Mouse (Mus musculus) heart, embryonic 13.5 days (tissue): ENCODE results near the gene Fcer1g. TPM values are rescaled to one million over a fixed set of nuclear protein-coding genes. Genes with fewer than 3 reads are reported as not detected.

Experiments
- ATAC-seq: fragments of 200-750 bp; cut with Nextera tagmentation; 2 replicates; pipeline ENCODE4 v1.8.0; 2017; ENCODE audit warnings: moderate TSS enrichment; ENCODE audit not compliant: insufficient number of reproducible peaks, low FRiP score, low TSS enrichment; ENCODE audit errors: extremely low read depth
- H3K27ac ChIP-seq: fragments of 300-500 bp; sonication (generic); replicated peaks from 2 replicates; pipeline ENCODE4 v1.5.1; 2015; ENCODE audit warnings: moderate library complexity, mild to moderate bottlenecking, inconsistent platforms
- H3K27me3 ChIP-seq: fragments of 300-500 bp; sonication (generic); replicated peaks from 2 replicates; pipeline ENCODE4 v1.6.1; 2015; ENCODE audit warnings: mild to moderate bottlenecking, inconsistent platforms
- H3K36me3 ChIP-seq: fragments of 300-500 bp; sonication (generic); 2 replicates; pipeline ENCODE4 v1.6.1; 2015; ENCODE audit warnings: mild to moderate bottlenecking, inconsistent platforms
- H3K4me1 ChIP-seq: fragments of 300-500 bp; sonication (generic); 2 replicates; pipeline ENCODE4 v1.6.1; 2015; ENCODE audit warnings: inconsistent platforms
- H3K4me2 ChIP-seq: fragments of 300-500 bp; sonication (generic); 2 replicates; pipeline ENCODE4 v1.6.1; 2015; ENCODE audit warnings: inconsistent platforms, mild to moderate bottlenecking, moderate library complexity
- H3K4me3 ChIP-seq: fragments of 300-500 bp; sonication (generic); 2 replicates; pipeline ENCODE4 v1.5.1; 2015; ENCODE audit warnings: moderate library complexity, mild to moderate bottlenecking, inconsistent platforms
- H3K9ac ChIP-seq: fragments of 300-500 bp; sonication (generic); 2 replicates; pipeline ENCODE4 v1.6.1; 2015; ENCODE audit warnings: inconsistent platforms, mild to moderate bottlenecking, moderate library complexity
- H3K9me3 ChIP-seq: fragments of 300-500 bp; sonication (generic); 2 replicates; pipeline ENCODE4 v1.6.1; 2016; ENCODE audit warnings: inconsistent platforms
- WGBS: fragments of 180-500 bp; shearing (Covaris S2); methylation state at CpG from one replicate; pipeline ENCODE4 v1.1.7; 2015; ENCODE audit warnings: mixed read lengths; 5-methylcytosine and 5-hydroxymethylcytosine counted together
- polyA plus RNA-seq: library from polyadenylated mRNA; unstranded; fragments of >200 nt; fragmentation: Nextera tagmentation; extraction: Ambion mirVana; gene quantifications from 2 replicates; pipeline ENCODE4 v1.2.1, GENCODE M21; 2015

Fcer1g gene
- polyA plus RNA-seq = 29.5 and 33.1 TPM in 2 replicates

DNA sequence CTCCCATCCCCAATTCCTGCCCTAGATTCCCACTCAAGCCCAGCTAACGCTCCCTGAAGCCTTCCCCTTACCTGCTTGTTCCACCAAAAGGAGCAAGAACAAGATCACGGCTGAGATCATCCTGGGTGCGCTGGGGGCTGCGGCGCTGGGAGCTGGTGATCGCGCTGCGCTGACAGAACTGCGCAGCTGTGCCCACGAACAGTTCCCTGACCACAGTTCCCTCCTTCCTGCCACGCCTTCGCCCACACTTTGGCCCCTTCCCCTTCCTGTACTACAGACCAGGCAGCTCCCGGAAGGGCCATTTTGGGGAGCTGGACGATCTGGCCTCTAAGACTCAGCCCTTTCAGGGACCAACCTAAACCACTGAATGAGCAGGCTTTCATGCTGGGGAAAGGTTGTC is at the start of gene Fcer1g:
Fcer1g (minus strand) TSS at position 240 of the 400 bp plus-strand sequence.
- no peak for ATAC-seq
- Histone ChIP-seq H3K9ac (0 out of 2 replicates have a peak within 1 kb of the TSS, but pooled peaks have one; percentile 48), H3K4me1 (peaks cover 23% of the 10 kb centered on the region), H3K36me3 (peaks cover 59% of the 10 kb centered on the region), H3K4me3 (0 out of 2 replicates have a peak within 1 kb of the TSS, but pooled peaks have one; percentile 6), H3K27me3 (no peaks in the 10 kb centered on the region), H3K27ac (peak within 1 kb of the TSS; percentile 37), H3K4me2 (no peak within 1 kb of the TSS), H3K9me3 (no peaks in the 10 kb centered on the region)
- 81% methylated on average over 14 of the region's 14 CpGs for WGBS

- Histone ChIP-seq H3K36me3 (peaks cover 59% of the 10 kb centered on the region), H3K27me3 (no peaks in the 10 kb centered on the region), H3K4me3 (no peak overlapping the region), H3K4me2 (no peak overlapping the region), H3K27ac (no peak overlapping the region), H3K9ac (no peak overlapping the region; the same call in 1 of the 2 replicates), H3K9me3 (no peaks in the 10 kb centered on the region), H3K4me1 (peaks cover 54% of the 10 kb centered on the region)
- 91% methylated on average over 18 of the region's 18 CpGs for WGBS
- ATAC-seq = no peak
Measured at GRCm38 (mm10) chr1:171283188-171284160, 49.3 kb upstream of the Fcer1g start.

- 67% methylated on average over 18 of the region's 18 CpGs for WGBS
- Histone ChIP-seq H3K4me3 (peak overlapping the region; percentile 70), H3K9me3 (no peaks in the 10 kb centered on the region), H3K27me3 (no peaks in the 10 kb centered on the region), H3K9ac (peak overlapping the region; percentile 86), H3K4me1 (peaks cover 49% of the 10 kb centered on the region), H3K4me2 (peak overlapping the region; percentile 83), H3K27ac (0 out of 2 replicates have a peak overlapping the region, but pooled peaks have one; percentile 94), H3K36me3 (peaks cover 70% of the 10 kb centered on the region)
- ATAC-seq = no peak
Measured at GRCm38 (mm10) chr1:171282086-171282805, 48.1 kb upstream of the Fcer1g start.

DNA sequence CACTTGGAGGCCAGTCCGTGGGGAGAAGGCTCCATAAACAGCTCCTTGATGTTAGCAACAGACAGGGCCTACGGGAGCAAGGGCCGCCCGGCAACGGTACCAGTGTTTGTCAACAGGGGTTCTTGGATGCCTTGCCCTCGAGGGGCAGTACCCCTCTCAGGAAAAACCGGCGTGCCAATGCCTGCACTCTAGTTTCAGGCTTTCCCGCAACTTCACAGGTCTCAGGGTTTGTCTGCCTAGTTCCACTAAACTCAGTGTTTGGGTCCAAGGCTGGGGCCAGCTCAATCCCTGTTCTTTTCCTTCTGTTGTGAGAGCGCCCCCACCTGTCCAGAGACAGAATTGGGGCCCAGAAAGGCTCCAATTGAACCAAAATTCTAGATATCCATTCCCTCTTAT is 47.4 kb upstream of the Fcer1g start:
- no peak for ATAC-seq
- peak overlapping the region; percentile 70 for H3K4me3 ChIP-seq
- H3K36me3 ChIP-seq = peaks cover 76% of the 10 kb centered on the region
- H3K9me3 ChIP-seq = no peaks in the 10 kb centered on the region
- under 1% methylated on average over 10 of the region's 10 CpGs for WGBS
- peak overlapping the region; percentile 94 for H3K27ac ChIP-seq
- H3K4me2 ChIP-seq = peak overlapping the region; percentile 83
- peak overlapping the region; percentile 86 for H3K9ac ChIP-seq
- peaks cover 42% of the 10 kb centered on the region for H3K4me1 ChIP-seq
- H3K27me3 ChIP-seq = no peaks in the 10 kb centered on the region

DNA sequence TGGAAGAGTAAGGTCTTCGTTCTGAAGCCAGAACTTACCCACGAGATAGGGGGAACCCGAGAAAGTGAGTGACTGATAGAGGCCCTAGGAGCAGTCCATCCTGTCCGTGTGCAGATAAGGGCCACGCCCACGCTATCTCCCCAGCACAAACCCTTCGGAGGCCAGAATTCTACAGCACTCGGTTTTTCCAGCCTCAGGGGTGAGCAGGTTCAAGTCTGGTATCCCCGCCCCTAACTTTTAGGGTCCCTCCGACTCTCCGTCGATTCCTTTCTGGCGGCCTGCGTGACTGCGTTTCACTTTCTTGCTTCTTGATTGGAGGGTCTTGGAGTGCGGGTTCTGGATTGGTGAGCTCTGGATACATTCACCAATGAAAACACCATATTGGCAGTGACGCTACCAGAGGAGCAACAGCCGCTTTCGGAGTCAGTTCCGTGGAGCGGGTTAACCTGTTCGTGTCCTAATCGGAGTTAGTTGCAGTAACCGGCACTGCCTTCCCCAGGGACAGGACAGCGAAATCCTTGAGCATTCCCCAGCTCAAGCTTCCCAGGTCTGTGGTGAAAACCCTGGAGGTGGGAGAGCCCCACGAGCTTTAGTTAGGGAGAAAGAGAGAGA is 46.9 kb upstream of the Fcer1g start, which contains the start of gene Ppox:
Ppox (minus strand) TSS at position 271 of the 612 bp plus-strand sequence.
- H3K9ac ChIP-seq = peak within 1 kb of the TSS; percentile 92
- H3K9me3 ChIP-seq = no peaks in the 10 kb centered on the region
- peaks cover 76% of the 10 kb centered on the region for H3K36me3 ChIP-seq
- H3K27me3 ChIP-seq = no peaks in the 10 kb centered on the region
- peak within 1 kb of the TSS; percentile 83 for H3K4me2 ChIP-seq
- peak within 1 kb of the TSS; percentile 94 for H3K27ac ChIP-seq
- H3K4me1 ChIP-seq = peaks cover 37% of the 10 kb centered on the region
- WGBS = under 1% methylated on average over 26 of the region's 26 CpGs
- H3K4me3 ChIP-seq = peak within 1 kb of the TSS; percentile 70
- peak; percentile 91 for ATAC-seq

DNA sequence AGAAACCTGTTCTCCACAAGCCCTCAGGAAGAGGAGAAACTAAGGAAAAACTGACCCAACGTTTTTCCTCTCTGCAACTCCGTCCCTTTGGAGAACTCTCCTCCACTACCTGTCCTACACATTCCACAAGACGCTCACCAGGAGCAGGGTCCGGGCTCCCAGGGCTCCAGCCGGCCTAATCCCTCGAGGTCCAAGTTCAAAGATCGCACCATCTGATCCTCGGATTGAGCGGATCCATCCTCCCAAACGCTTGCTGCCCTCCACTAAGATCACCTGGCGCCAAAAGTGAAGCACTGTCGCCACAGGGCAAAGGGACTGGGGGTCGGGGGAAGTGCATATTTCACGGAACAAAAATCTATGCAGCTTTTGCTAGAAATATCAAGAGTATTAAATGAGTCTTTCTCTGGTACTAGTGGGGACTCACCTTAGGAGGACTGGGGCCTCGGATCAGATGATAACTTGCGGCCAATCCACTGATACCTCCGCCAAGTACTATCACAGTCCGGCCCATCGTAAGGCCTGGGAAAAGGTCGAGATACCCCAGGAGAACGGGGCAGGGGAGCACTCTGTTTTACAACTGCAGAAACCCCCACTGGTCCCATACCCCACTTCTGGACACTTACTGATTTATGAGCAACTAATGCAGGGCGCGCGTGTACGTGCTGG is 46.2 kb upstream of the Fcer1g start:
- no peak for ATAC-seq
- Histone ChIP-seq H3K4me3 (peak overlapping the region; percentile 70), H3K4me2 (peak overlapping the region; percentile 83), H3K4me1 (peaks cover 31% of the 10 kb centered on the region), H3K27ac (peak overlapping the region; percentile 94), H3K27me3 (no peaks in the 10 kb centered on the region), H3K36me3 (peaks cover 76% of the 10 kb centered on the region), H3K9ac (peak overlapping the region; percentile 92), H3K9me3 (no peaks in the 10 kb centered on the region)
- WGBS = 1% methylated on average over 25 of the region's 25 CpGs

DNA sequence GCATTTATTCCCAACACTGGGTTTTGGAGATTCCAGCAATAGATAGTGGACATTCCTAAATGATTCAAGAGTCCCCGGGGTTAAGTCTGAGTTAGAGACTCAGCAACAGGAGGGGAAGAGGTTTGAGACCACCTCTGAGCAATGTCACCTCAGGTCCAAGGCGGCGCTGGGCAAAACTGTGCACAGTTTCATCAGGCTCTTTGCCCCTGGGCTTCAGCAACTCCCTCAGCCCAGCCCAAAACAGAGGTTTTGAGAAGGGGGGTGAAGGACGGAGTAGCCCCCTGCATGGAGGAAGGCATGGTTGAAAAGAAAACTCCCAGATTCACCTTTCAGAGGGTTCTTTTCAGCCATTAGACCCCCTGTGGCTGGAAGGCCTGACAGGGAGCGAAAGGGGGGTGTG is 45.6 kb upstream of the Fcer1g start:
- H3K27ac ChIP-seq = peak overlapping the region; percentile 94; the same call in 1 of the 2 replicates
- H3K9ac ChIP-seq = peak overlapping the region; percentile 92
- H3K4me1 ChIP-seq = peaks cover 28% of the 10 kb centered on the region
- ATAC-seq = no peak
- peak overlapping the region; percentile 70 for H3K4me3 ChIP-seq
- WGBS = 57% methylated on average over 5 of the region's 5 CpGs
- H3K9me3 ChIP-seq = no peaks in the 10 kb centered on the region
- no peaks in the 10 kb centered on the region for H3K27me3 ChIP-seq
- peaks cover 76% of the 10 kb centered on the region for H3K36me3 ChIP-seq
- H3K4me2 ChIP-seq = peak overlapping the region; percentile 83

DNA sequence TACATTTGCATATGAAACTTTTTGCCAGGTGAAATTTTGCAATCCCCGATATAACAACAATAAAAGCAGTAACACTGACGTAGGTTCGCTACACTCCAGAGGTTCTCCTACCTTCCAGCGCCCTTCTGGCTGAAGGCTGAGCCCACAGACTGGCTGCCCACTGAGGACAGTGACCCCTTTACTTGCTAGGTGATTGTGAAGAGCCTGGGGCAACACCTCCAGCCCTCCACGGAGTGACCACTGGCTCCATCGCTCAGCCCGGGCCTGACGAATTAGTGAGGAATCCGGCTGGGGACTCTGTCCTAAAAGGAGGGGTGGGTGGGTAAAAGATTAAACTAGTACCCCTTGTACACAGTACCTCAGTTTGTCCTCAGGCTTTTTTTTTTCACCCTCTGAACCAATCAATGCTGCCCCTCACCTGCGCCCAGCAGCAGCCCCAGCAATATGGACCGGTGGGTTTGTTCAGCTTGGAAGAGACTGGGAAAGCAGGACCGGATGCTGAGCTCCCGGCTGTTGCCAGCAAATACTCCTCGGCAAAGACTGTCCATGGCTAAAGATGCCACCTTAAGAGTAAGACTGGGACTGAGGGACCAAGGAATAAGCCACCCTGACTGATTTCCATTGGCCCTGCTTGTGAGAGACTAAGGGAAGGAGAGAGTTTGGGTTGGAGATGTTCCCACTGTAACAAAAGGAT is 45.0 kb upstream of the Fcer1g start:
- H3K4me2 ChIP-seq = peak overlapping the region; percentile 83
- H3K4me1 ChIP-seq = peaks cover 28% of the 10 kb centered on the region
- H3K36me3 ChIP-seq = peaks cover 76% of the 10 kb centered on the region
- H3K27ac ChIP-seq = no peak overlapping the region
- no peak for ATAC-seq
- no peaks in the 10 kb centered on the region for H3K9me3 ChIP-seq
- WGBS = 79% methylated on average over 14 of the region's 14 CpGs
- peak overlapping the region; percentile 92 for H3K9ac ChIP-seq
- peak overlapping the region; percentile 70 for H3K4me3 ChIP-seq
- no peaks in the 10 kb centered on the region for H3K27me3 ChIP-seq

DNA sequence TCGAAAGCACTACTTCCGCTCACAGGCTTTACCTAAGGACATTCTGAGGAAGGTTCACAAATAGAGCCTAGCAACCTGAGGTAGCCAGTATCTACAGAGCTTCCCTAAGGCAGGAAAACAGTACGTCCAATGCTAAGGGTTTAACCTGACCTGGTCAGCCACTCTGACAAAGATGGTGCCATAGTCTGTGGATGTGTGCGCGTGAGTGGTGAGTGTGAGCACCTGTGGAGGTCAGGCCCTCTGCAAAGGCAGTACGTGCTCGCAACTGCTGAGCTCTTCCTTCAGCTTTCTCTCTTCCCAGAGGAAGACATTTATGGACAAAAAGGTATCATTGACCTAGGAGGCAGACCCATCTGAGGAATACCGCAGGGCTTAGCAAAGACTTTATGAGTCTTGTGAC is 44.3 kb upstream of the Fcer1g start:
- no peak overlapping the region for H3K27ac ChIP-seq
- 90% methylated on average over 8 of the region's 8 CpGs for WGBS
- H3K36me3 ChIP-seq = peaks cover 76% of the 10 kb centered on the region
- no peaks in the 10 kb centered on the region for H3K27me3 ChIP-seq
- peak overlapping the region; percentile 3; the same call in 1 of the 2 replicates for H3K4me3 ChIP-seq
- no peak for ATAC-seq
- no peak overlapping the region for H3K9ac ChIP-seq
- peaks cover 28% of the 10 kb centered on the region for H3K4me1 ChIP-seq
- no peaks in the 10 kb centered on the region for H3K9me3 ChIP-seq
- H3K4me2 ChIP-seq = peak overlapping the region; percentile 83; the same call in 1 of the 2 replicates

DNA sequence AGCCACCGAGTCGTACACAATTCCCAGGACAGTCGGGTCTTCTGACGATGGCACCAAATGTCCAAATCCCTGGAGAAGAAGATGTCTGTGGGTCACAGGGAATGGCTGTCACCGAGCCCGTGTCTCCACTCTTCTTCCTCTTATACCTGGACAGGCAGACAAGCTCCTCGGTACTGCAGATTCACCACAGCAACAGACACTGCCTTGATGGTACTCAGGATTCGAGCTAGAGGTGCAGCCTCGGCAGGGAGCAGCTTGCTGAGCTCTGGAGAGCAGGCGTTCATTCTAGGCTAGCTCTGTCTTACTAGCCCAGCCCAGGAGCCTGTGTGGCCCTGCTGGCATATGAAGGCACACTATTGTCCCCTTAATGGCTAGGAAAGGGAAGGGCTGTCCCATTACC is 43.6 kb upstream of the Fcer1g start:
- ATAC-seq = no peak
- Histone ChIP-seq H3K9me3 (no peaks in the 10 kb centered on the region), H3K4me1 (peaks cover 28% of the 10 kb centered on the region), H3K4me2 (peak overlapping the region; percentile 83; the same call in 1 of the 2 replicates), H3K9ac (no peak overlapping the region), H3K27me3 (no peaks in the 10 kb centered on the region), H3K27ac (no peak overlapping the region), H3K4me3 (no peak overlapping the region), H3K36me3 (peaks cover 76% of the 10 kb centered on the region)
- 90% methylated on average over 10 of the region's 10 CpGs for WGBS
